Mouse (Mus musculus) MEL (cell line): Measurements from ENCODE around the gene Gnaq. TPM values are rescaled to one million over a fixed set of nuclear protein-coding genes. Genes with fewer than 3 reads are reported as not detected.

Source experiments
- DNase-seq: peaks from one replicate; pipeline ENCODE4 v3.0.0; 2011; ENCODE audit warnings: low read depth, low spot score
- H3K27ac ChIP-seq: 2 replicates; pipeline ENCODE4 v1.5.1; 2012; ENCODE audit warnings: low read depth, mild to moderate bottlenecking, control low read depth, low read length, moderate library complexity; ENCODE audit not compliant: control insufficient read depth
- H3K27me3 ChIP-seq, 2 experiments: fragments of 150-350 bp in 1 of 2; sonication (generic) in 1 of 2; 2 replicates each; pipeline ENCODE4 v1.6.1; 2012; ENCODE audit warnings: low read length in 2 of 2, mild to moderate bottlenecking in 2 of 2, improper control_type of control experiment in 1 of 2, moderate library complexity in 1 of 2; ENCODE audit not compliant: insufficient read depth in 2 of 2, control insufficient read depth in 1 of 2
- H3K36me3 ChIP-seq, 2 experiments: 2 replicates each; pipeline ENCODE4 v1.6.1; 2012 to 2014; ENCODE audit warnings: low read length in 2 of 2, improper control_type of control experiment in 1 of 2, inconsistent platforms in 1 of 2, mild to moderate bottlenecking in 1 of 2; ENCODE audit not compliant: insufficient read depth in 2 of 2, control insufficient read depth in 1 of 2
- H3K4me1 ChIP-seq, 2 experiments: fragments of 150-350 bp in 1 of 2; sonication (generic) in 1 of 2; 2 replicates each; pipeline ENCODE4 v1.6.1; 2012; ENCODE audit warnings: low read length in 2 of 2, improper control_type of control experiment in 1 of 2, mild to moderate bottlenecking in 1 of 2; ENCODE audit not compliant: insufficient read depth in 2 of 2, control insufficient read depth in 1 of 2
- H3K4me3 ChIP-seq, 2 experiments: fragments of 150-350 bp in 1 of 2; sonication (generic) in 1 of 2; 2 replicates each; pipeline ENCODE4 v1.5.1; 2012; ENCODE audit warnings: low read depth in 2 of 2, low read length in 2 of 2, mild to moderate bottlenecking in 2 of 2, moderate library complexity in 2 of 2, control low read depth in 1 of 2, improper control_type of control experiment in 1 of 2; ENCODE audit not compliant: control insufficient read depth in 1 of 2, insufficient read depth in 1 of 2
- H3K79me2 ChIP-seq: 2 replicates; pipeline ENCODE4 v1.6.1; 2012; ENCODE audit warnings: mild to moderate bottlenecking, low read length, moderate library complexity; ENCODE audit not compliant: control insufficient read depth, poor library complexity, insufficient read depth
- H3K9ac ChIP-seq: 2 replicates; pipeline ENCODE4 v1.6.1; 2012; ENCODE audit warnings: low read depth, mild to moderate bottlenecking, control low read depth, low read length, moderate library complexity; ENCODE audit not compliant: control insufficient read depth, poor library complexity, severe bottlenecking
- H3K9me3 ChIP-seq: fragments of 150-350 bp; sonication (generic); replicated peaks from 2 replicates; pipeline ENCODE4 v1.6.1; 2012; ENCODE audit warnings: mild to moderate bottlenecking, low read length, improper control_type of control experiment, moderate library complexity; ENCODE audit not compliant: insufficient read depth
- BHLHE40 ChIP-seq: IDR thresholded peaks from 2 replicates; pipeline ENCODE4 v1.6.1; 2012; ENCODE audit warnings: low read depth, mild to moderate bottlenecking, inconsistent platforms, low read length, improper control_type of control experiment, borderline replicate concordance
- CHD1 ChIP-seq: IDR thresholded peaks from 2 replicates; pipeline ENCODE4 v1.6.1; 2012; ENCODE audit warnings: low read depth, mild to moderate bottlenecking, inconsistent platforms, low read length, improper control_type of control experiment
- E2F4 ChIP-seq: IDR thresholded peaks from 2 replicates; pipeline ENCODE4 v1.6.1; 2011; ENCODE audit warnings: low read depth, low read length, improper control_type of control experiment, borderline replicate concordance
- ETS1 ChIP-seq: IDR thresholded peaks from 2 replicates; pipeline ENCODE4 v1.6.1; 2012; ENCODE audit warnings: low read depth, mild to moderate bottlenecking, inconsistent platforms, low read length, improper control_type of control experiment, moderate library complexity
- GATA1 ChIP-seq: IDR thresholded peaks from 2 replicates; pipeline ENCODE4 v1.6.1; 2011; ENCODE audit warnings: low read depth, low read length, improper control_type of control experiment
- HCFC1 ChIP-seq: IDR thresholded peaks from 2 replicates; pipeline ENCODE4 v1.6.1; 2012; ENCODE audit warnings: low read depth, mild to moderate bottlenecking, inconsistent platforms, low read length, improper control_type of control experiment, moderate library complexity
- KAT2A ChIP-seq: conservative IDR thresholded peaks from 2 replicates; pipeline ENCODE4 v1.6.1; 2012; ENCODE audit warnings: low read depth, low read length, improper control_type of control experiment, inconsistent platforms
- MAFK ChIP-seq: IDR thresholded peaks from 2 replicates; pipeline ENCODE4 v1.6.1; 2011; ENCODE audit warnings: low read depth, mild to moderate bottlenecking, low read length, improper control_type of control experiment, borderline replicate concordance
- MAX ChIP-seq: IDR thresholded peaks from 2 replicates; pipeline ENCODE4 v1.6.1; 2011; ENCODE audit warnings: low read length, improper control_type of control experiment
- MAZ ChIP-seq: IDR thresholded peaks from 2 replicates; pipeline ENCODE4 v1.6.1; 2012; ENCODE audit warnings: low read depth, mild to moderate bottlenecking, inconsistent platforms, low read length, improper control_type of control experiment
- MYB ChIP-seq: IDR thresholded peaks from 2 replicates; pipeline ENCODE4 v1.6.1; 2011; ENCODE audit warnings: mild to moderate bottlenecking, low read depth, low read length, improper control_type of control experiment
- NELFE ChIP-seq: IDR thresholded peaks from 2 replicates; pipeline ENCODE4 v1.6.1; 2011; ENCODE audit warnings: low read depth, low read length, improper control_type of control experiment
- NRF1 ChIP-seq: IDR thresholded peaks from 2 replicates; pipeline ENCODE4 v1.6.1; 2014; ENCODE audit warnings: low read depth, mild to moderate bottlenecking, inconsistent platforms, low read length, improper control_type of control experiment, moderate library complexity; ENCODE audit not compliant: poor library complexity, insufficient read depth, severe bottlenecking
- POLR2A ChIP-seq, 2 experiments: IDR thresholded peaks; 2 replicates each; pipeline ENCODE4 v1.6.1; 2011 to 2012; ENCODE audit warnings: low read length in 2 of 2, mild to moderate bottlenecking in 2 of 2, control low read depth in 1 of 2, improper control_type of control experiment in 1 of 2, low read depth in 1 of 2, moderate library complexity in 1 of 2; ENCODE audit not compliant: control insufficient read depth in 1 of 2, insufficient read depth in 1 of 2, poor library complexity in 1 of 2
- POLR2AphosphoS2 ChIP-seq: IDR thresholded peaks from 2 replicates; pipeline ENCODE4 v1.6.1; 2011; ENCODE audit warnings: low read length, improper control_type of control experiment
- POLR2AphosphoS5 ChIP-seq: IDR thresholded peaks from 2 replicates; pipeline ENCODE4 v1.6.1; 2012; ENCODE audit warnings: low read depth, borderline replicate concordance, mild to moderate bottlenecking, inconsistent platforms, low read length, moderate library complexity, mixed read lengths
- SIN3A ChIP-seq: IDR thresholded peaks from 2 replicates; pipeline ENCODE4 v1.6.1; 2012; ENCODE audit warnings: low read length, improper control_type of control experiment, inconsistent platforms
- SMC3 ChIP-seq: IDR thresholded peaks from 2 replicates; pipeline ENCODE4 v1.6.1; 2011; ENCODE audit warnings: low read depth, low read length, improper control_type of control experiment
- TBP ChIP-seq: IDR thresholded peaks from 2 replicates; pipeline ENCODE4 v1.8.0; 2011; ENCODE audit warnings: low read depth, low read length, improper control_type of control experiment
- USF1 ChIP-seq: IDR thresholded peaks from 2 replicates; pipeline ENCODE4 v1.6.1; 2014; ENCODE audit warnings: low read depth, mild to moderate bottlenecking, inconsistent platforms, low read length, improper control_type of control experiment, moderate library complexity
- ZC3H11A ChIP-seq: IDR thresholded peaks from 2 replicates; pipeline ENCODE4 v1.6.1; 2012; ENCODE audit warnings: low read depth, mild to moderate bottlenecking, inconsistent platforms, low read length, improper control_type of control experiment
- ZKSCAN1 ChIP-seq: IDR thresholded peaks from 2 replicates; pipeline ENCODE4 v1.6.1; 2012; ENCODE audit warnings: low read depth, mild to moderate bottlenecking, inconsistent platforms, low read length, improper control_type of control experiment, moderate library complexity
- polyA plus RNA-seq, 2 experiments: library from polyadenylated mRNA; stranded (reverse) in 1 of 2; unstranded in 1 of 2; fragments of >175 nt in 1 of 2; fragments of >200 nt in 1 of 2; gene quantifications; 2 replicates each; pipeline versions ENCODE4 v1.2.1 to v1.2.4; 2012; ENCODE audit warnings: low replicate concordance in 2 of 2, low read depth in 1 of 2; ENCODE audit not compliant: insufficient read length in 2 of 2, insufficient read depth in 1 of 2, missing spikeins in 1 of 2
- total RNA-seq: library from RNA; depleted of rRNA; stranded (reverse); fragments of 300-350 nt; gene quantifications from 2 replicates; pipeline ENCODE4 v1.2.3, GENCODE M21; 2012

Gene Gnaq
- total and polyA plus RNA-seq, 3 experiments, result not detected

DNA sequence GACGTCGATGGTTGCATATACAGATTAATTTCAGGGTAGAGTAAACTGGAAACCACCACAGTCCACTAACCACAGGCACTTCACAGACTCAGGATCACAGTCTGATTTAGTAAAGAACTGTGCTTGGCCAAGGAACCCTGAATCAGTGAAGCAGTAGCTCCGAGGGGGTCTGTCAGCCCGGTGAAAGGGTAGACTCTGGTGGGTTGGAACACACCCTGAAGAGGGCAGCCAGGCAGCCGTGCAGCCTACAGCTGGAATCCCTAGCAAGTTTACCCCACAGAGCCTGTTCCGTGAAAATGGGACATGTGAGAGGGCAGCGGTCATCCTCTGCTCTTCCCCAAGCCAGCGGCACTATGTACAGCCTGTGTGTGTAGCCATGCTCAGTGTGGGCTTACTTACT lies 103.0 kb downstream of the Gnaq start:
- Histone ChIP-seq H3K9me3 (no peaks in the 10 kb centered on the region), H3K36me3 (no peaks in the 10 kb centered on the region)
- TF ChIP-seq USF1, result no peak
- TF ChIP-seq CHD1, result no peak
- TF ChIP-seq SIN3A, result no peak
- TF ChIP-seq NRF1, result no peak
- TF ChIP-seq TBP, result no peak
- TF ChIP-seq POLR2AphosphoS5, result no peak
- TF ChIP-seq POLR2A (IDR thresholded peaks at IDR 0.05; ENCODE audit: control insufficient read depth in 1 of 2, insufficient read depth in 1 of 2, low read depth in 1 of 2, low read length in 2 of 2, poor library complexity in 1 of 2), result no peak
- no peak for TF ChIP-seq GATA1
- no peak for TF ChIP-seq MAZ
- no peak for TF ChIP-seq ETS1
- no peak for TF ChIP-seq ZC3H11A
- TF ChIP-seq ZKSCAN1, result no peak
- TF ChIP-seq BHLHE40, result no peak
- no peak for TF ChIP-seq KAT2A
- no peak for TF ChIP-seq E2F4
- no peak for TF ChIP-seq SMC3
- TF ChIP-seq, all 39 proteins: peak for 0
- DNase-seq, result no peak
- Histone ChIP-seq H3K4me3 (no peak overlapping the region), H3K27me3 (no peaks in the 10 kb centered on the region), H3K4me1 (no peaks in the 10 kb centered on the region), H3K79me2 (no peaks in the 10 kb centered on the region), H3K27ac (no peak overlapping the region), H3K9ac (no peak overlapping the region)

DNA sequence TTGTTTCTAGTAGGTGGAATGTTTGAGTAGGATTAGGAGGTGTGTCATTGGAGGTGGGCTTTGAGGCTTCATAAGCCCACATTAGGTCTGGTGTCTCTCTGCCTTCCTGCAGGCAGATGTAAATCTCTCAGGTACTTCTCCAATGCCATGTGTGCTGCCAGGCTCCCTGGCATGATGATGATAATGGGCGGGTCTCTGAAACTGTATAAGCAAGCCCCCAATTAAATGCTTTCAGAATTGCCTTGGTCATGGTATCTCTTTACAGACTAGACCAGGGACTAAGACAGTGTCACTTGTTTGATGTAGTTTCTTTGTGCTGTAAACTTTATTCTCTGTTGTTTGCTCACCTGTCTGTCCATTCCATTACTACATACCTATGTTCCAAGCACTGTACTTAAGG lies 104.4 kb downstream of the Gnaq start:
- Histone ChIP-seq H3K9me3 (no peaks in the 10 kb centered on the region), H3K4me3 (no peak overlapping the region), H3K27ac (no peak overlapping the region), H3K79me2 (no peaks in the 10 kb centered on the region), H3K27me3 (no peaks in the 10 kb centered on the region), H3K9ac (no peak overlapping the region), H3K36me3 (no peaks in the 10 kb centered on the region), H3K4me1 (no peaks in the 10 kb centered on the region)
- DNase-seq, result no peak
- TF ChIP-seq HCFC1 (no peak), MAX (no peak), POLR2AphosphoS2 (no peak), USF1 (no peak), NELFE (no peak), ZKSCAN1 (no peak), MAFK (no peak), NRF1 (no peak), MYB (no peak)
